Mouse (Mus musculus) 416B (cell line): ENCODE measurements at regions not wholly inside any gene's neighbourhood (a gene's known extent, or its start where the extent isn't known, plus 50 kb on each side); places are given as distances from the start of the nearest gene placed in this dataset.

Experiments used
- DNase-seq: peaks from one replicate; pipeline ENCODE4 v3.0.0; 2011; ENCODE audit warnings: low read depth

DNA sequence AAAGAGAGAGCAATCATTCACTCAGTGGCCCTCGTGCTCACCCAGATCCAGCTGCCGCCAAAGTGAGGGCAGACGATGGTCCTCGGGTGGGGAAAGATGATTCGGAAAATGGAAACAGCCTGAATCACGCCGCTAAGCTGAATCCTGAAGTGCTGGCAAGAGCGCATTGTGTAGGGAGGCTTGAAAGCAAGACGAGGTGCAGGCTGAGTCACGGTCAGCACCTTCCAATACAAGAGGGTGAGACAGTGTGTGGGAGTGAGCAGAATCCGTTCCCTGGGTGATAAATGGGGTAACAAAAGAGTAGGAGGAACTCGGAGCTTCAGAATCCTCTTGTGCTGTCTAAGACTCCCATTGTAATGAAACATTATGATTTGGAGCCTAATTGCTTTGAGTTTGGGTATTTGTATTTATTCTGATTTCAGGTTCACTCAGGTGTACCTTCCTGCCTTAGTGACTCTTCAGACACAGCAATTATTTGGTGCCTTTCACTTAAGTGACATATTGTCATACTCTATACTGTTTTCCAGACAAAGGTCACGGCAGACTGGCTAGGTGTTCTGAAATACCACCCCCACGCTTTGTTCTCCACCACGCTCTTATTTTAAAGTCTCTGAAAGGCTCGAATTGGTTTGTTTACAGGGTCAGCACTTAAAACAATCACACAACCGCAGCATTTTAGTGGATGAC is 70.0 kb downstream of the Mbip start:
- DNase-seq: no peak

- DNase-seq: no peak
These were observed 80.6 kb downstream of the Mbip start for GRCm38 (mm10) chr12:56265049-56265448.

GRCm38 (mm10) chr12:56261471-56261870 is 84.2 kb downstream of the Mbip start:
- DNase-seq: no peak

DNA sequence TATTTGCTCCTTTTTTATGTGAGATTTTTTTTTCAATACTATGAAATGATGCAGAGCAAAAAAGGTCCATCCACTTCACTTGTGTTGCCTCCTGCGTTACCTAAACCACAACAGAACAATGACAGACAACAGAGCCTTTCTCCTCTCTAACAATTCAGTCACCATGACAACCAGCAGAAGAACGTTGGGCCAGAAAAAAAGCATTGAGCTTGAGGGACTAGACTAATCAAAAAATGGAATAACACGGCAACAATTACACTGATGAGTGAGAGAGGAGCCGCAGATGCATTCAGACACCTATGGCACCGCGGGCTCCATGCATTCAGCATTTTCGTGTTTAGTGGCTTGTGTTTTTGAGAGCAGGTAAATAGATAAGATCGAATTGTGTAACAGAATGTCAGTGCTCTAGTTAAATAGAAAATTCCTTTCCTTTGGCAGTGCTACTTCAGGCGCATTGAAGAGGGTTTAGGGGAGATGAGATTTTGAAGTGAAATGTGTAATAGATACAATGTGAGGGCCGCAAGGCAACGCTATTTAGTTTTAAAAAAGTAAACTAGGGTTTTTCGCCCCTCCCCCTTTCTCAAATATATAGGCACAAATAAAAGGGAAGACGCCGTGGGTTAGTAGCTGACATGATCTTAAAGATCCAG is 87.2 kb downstream of the Mbip start:
- DNase-seq: no peak

- no peak for DNase-seq
These were observed 89.3 kb downstream of the Mbip start for GRCm38 (mm10) chr12:56256243-56256881.

GRCm38 (mm10) chr12:56252612-56253444 is 92.9 kb downstream of the Mbip start:
- no peak for DNase-seq

DNA sequence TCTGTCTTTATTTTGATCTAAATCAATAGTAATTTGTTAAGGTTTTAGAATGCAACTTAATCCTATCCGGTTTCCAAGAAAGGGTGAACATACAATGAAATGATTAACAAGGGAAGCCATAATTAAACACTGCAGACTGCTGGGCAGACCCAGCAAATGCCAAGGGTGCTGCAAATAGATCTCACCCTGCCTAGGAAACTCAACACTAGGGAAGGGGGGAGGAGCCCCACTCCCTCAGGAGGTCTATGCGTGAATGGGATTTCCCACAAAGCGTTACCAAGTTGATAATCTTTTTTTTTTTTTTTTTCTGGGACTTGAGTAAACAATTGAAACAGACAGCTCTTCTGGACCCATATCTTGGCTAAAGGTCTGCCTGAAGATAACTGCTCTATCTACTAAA is 95.4 kb downstream of the Mbip start:
- no peak for DNase-seq

- DNase-seq: no peak
These were observed 99.3 kb downstream of the Mbip start for GRCm38 (mm10) chr12:56246406-56246805.

- DNase-seq: no peak
These were observed 102.9 kb downstream of the Mbip start for GRCm38 (mm10) chr12:56242803-56243202.

DNA sequence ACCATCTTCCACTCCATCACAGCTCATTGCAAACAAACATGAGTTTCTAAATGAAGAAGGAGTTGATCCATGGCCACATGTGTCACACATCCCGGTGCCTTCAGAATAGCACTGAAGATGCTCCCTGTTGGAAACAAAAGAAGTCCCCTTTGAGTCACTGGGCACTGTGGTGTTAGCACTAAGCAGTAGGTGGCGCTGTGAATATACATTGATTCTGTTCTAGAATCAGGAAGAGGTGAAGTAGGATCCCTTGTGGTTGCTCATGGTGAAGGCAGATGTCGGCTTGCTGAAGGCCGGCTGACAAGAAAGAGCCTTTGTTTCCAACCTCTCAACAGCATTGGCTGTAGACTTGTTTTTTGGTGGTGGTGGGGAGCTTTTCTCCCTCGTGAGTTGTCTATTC is 104.0 kb downstream of the Mbip start:
- peak; percentile 83 for DNase-seq

- DNase-seq: no peak
These were observed 105.5 kb downstream of the Mbip start for GRCm38 (mm10) chr12:56240206-56240605.

- no peak for DNase-seq
These were observed 111.1 kb downstream of the Mbip start for GRCm38 (mm10) chr12:56234571-56234970.

DNA sequence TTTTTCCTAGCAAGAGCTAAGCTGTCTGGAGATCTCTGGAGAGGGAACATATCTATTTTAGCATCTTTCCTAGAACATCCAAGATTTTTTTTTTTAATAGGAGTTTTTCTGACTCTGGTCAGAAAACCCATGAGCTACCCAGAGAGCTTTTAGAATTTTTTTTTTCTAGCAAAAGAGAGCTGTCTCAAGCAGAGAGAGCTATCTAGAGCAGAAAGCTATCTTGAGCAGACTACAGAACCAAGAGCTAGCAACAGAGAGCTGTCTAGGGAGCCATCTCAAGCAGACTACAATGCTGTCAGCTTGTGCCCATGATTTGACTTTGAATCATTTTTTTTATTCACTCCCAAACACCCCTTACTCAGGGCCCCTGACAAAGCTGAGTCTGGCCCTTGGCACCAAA is 112.5 kb downstream of the Mbip start:
- DNase-seq: no peak

DNA sequence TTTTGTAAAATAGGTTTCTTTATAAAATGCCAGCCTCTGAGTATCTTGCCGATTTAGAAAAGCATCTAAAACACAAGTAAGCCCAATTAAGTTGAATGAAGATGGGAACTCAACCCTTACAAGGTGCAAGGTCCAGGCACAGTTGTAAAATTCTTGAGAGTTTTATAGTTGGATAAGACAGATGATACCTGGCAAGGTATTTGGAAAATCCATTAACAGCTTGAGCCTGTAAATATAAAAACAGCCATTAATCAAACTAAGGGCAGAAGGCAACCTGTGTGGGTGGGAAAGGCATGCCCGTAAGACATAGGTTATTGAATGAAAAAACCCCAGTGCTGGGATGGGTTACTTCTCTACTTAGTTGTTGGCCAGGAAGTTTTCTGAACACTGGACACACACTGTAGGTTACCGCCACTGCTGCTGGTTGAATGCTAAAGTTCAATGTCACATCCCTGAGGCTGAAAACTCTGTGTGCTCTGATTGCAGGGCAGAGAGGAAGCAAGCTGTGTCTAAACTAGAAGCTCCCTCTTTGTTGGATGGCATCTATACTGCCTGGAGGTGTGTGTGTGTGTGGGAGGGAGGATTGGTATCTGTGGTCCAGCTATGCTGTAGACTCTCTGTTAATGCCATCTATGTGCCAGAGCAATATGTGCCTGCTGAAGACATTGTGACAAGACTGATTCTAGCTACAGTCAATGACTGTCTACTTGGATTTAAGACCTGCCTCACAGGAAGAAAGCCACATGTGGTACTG is 121.4 kb downstream of the Mbip start:
- DNase-seq: no peak

GRCm38 (mm10) chr12:56193524-56193923 is 152.2 kb downstream of the Mbip start:
- no peak for DNase-seq

DNA sequence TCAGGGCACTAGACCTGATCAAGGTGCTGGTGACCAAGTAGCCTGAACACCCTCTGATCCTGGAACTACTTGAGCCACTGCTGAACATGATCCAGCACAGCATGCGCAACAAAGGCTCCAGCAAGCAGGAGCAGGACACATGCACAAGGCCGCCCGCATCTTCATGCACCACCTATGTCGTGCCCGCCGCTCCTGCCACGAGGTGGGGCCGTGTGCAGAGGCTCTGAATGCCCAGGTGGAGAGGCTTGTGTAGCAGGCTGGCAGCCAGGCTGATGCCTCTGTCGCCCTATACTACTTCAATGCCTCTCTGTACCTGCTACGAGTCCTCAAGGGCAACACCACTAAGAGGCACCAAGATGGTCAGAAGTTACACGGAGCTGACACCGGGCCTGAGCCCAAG is 156.1 kb downstream of the Mbip start:
- DNase-seq: no peak

- DNase-seq: no peak
These were observed 185.0 kb downstream of the Mbip start for GRCm38 (mm10) chr12:56160736-56161135.

DNA sequence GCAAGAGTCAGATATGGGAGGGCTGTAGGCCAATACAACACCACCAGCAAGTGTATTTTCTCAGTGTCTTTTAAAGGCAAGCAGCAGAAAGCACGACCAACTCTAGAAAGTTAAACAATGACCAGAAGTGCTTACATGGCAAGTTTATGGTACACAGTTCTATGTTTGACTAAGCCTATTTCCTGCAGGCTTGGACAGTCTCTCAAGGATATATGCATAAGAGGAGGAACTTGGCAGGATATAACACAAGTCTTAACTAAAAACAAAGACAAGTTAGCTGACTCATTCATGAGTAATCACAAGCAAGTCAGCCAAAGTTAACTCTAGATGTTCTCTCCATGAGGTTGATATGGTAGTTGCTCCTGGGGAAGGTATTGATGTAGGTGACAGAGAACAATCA is 201.3 kb downstream of the Mbip start:
- peak; percentile 49 for DNase-seq

- DNase-seq: no peak
These were observed 201.9 kb downstream of the Mbip start for GRCm38 (mm10) chr12:56143789-56144188.

- no peak for DNase-seq
These were observed 231.2 kb downstream of the Mbip start for GRCm38 (mm10) chr12:56114446-56114845.

DNA sequence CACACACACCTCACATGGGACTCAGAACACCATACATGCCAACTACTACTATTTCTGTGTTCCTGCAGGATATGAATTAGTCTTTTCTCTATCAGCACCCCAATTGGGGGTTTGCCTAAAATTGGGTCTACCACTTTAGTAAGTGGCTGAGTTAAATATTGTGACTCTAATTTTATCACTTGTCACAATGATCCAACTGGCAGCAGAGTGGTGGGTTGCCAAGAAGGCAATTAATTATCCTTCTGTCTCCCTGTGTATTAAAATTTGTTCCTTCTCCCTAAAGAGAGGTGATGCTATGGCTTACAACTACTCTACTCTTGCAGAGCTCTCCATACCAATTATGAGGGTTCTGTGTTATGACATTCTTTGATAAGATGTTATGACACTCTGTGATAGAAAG is 245.3 kb downstream of the Brms1l start:
- no peak for DNase-seq

GRCm38 (mm10) chr12:56064183-56064582 is 228.1 kb downstream of the Brms1l start:
- no peak for DNase-seq
